35 mouse cellular contexts compared by ENCODE assay signal in genomic region chr1:125447926-125448325, GRCm38 (mm10).
"Had no signal": no experiment of that assay in that cellular context is flagged by ENCODE, and none has a peak within 500 bp of the region (broad histone marks: within the 10 kb centered on the region; RNA-seq: fewer than 3 reads in every experiment).

No protein-coding gene starts in this region.

- H3K4me2 ChIP-seq: heart, embryonic 11.5 days; heart, embryonic 12.5 days; heart, embryonic 13.5 days; heart, embryonic 15.5 days; hindbrain, embryonic 12.5 days; hindbrain, embryonic 13.5 days; hindbrain, embryonic 14.5 days; hindbrain, embryonic 15.5 days; intestine, embryonic 15.5 days; kidney, embryonic 15.5 days had no signal

- H3K9me3 ChIP-seq: heart, embryonic 10.5 days; heart, embryonic 12.5 days; heart, embryonic 13.5 days; heart, embryonic 15.5 days; hindbrain, embryonic 10.5 days; hindbrain, embryonic 12.5 days; hindbrain, embryonic 15.5 days; intestine, embryonic 15.5 days; kidney, embryonic 15.5 days had no signal

- H3K4me3 ChIP-seq: heart, embryonic 10.5 days; heart, embryonic 12.5 days; heart, embryonic 13.5 days; heart, embryonic 15.5 days; hindbrain, embryonic 10.5 days; hindbrain, embryonic 12.5 days; hindbrain, embryonic 13.5 days; hindbrain, embryonic 15.5 days; intestine, embryonic 15.5 days; kidney, embryonic 15.5 days; layer of hippocampus, adult 2 months had no signal

- DNase-seq: heart, postnatal 10 days; heart, postnatal 14 days; heart, postnatal 36 days; heart, postnatal 4 days; kidney, adult 11 months; kidney, adult 18-20 months; kidney, adult 2 months; kidney, adult 8-10 months; kidney, adult 9 months; kidney, postnatal 10 days; kidney, postnatal 14 days; kidney, postnatal 25 days; kidney, postnatal 36 days; kidney, postnatal 4 days; layer of hippocampus, adult 9-11 months; layer of hippocampus, postnatal 36 days had no signal

- H3K4me1 ChIP-seq: heart, embryonic 10.5 days; heart, embryonic 12.5 days; heart, embryonic 13.5 days; heart, embryonic 15.5 days; hindbrain, embryonic 10.5 days; hindbrain, embryonic 12.5 days; hindbrain, embryonic 13.5 days; hindbrain, embryonic 15.5 days; intestine, embryonic 15.5 days; kidney, embryonic 15.5 days had no signal

- ATAC-seq: hindbrain, embryonic 16.5 days; hindbrain, postnatal 0 days; inflammation-experienced regulatory T-cells, adult 6 months; intestine, embryonic 15.5 days; intestine, embryonic 16.5 days; intestine, postnatal 0 days had no signal

- H3K9ac ChIP-seq: heart, embryonic 12.5 days; heart, embryonic 13.5 days; heart, embryonic 15.5 days; hindbrain, embryonic 12.5 days; hindbrain, embryonic 13.5 days; hindbrain, embryonic 14.5 days; hindbrain, embryonic 15.5 days; intestine, embryonic 15.5 days; kidney, embryonic 15.5 days had no signal

- H3K27ac ChIP-seq: heart, embryonic 10.5 days; heart, embryonic 13.5 days; heart, embryonic 15.5 days; hindbrain, embryonic 10.5 days; hindbrain, embryonic 12.5 days; hindbrain, embryonic 13.5 days; hindbrain, embryonic 14.5 days; hindbrain, embryonic 15.5 days; hindbrain, postnatal 0 days; intestine, embryonic 15.5 days; kidney, embryonic 15.5 days; kidney, postnatal 0 days; layer of hippocampus, adult 2 months had no signal

- H3K27me3 ChIP-seq: heart, embryonic 12.5 days; heart, embryonic 13.5 days; heart, embryonic 15.5 days; hindbrain, embryonic 12.5 days; hindbrain, embryonic 13.5 days; hindbrain, embryonic 15.5 days; intestine, embryonic 15.5 days; kidney, embryonic 15.5 days had no signal

- H3K36me3 ChIP-seq: heart, embryonic 10.5 days; heart, embryonic 12.5 days; heart, embryonic 13.5 days; heart, embryonic 15.5 days; hindbrain, embryonic 10.5 days; hindbrain, embryonic 12.5 days; hindbrain, embryonic 13.5 days; hindbrain, embryonic 15.5 days; intestine, embryonic 15.5 days; kidney, embryonic 15.5 days had no signal
